Mouse (Mus musculus) erythroblast, embryonic 14.5 days (primary cell): ENCODE data around the gene Hemgn.

Source experiments
- GATA1 ChIP-seq: IDR thresholded peaks from 2 replicates; pipeline ENCODE4 v1.6.1; 2012; ENCODE audit warnings: low read length, inconsistent platforms, mixed read lengths
- TAL1 ChIP-seq: IDR thresholded peaks from 3 replicates; pipeline ENCODE4 v1.6.1; 2012; ENCODE audit warnings: low read length, inconsistent platforms, mixed read lengths

DNA sequence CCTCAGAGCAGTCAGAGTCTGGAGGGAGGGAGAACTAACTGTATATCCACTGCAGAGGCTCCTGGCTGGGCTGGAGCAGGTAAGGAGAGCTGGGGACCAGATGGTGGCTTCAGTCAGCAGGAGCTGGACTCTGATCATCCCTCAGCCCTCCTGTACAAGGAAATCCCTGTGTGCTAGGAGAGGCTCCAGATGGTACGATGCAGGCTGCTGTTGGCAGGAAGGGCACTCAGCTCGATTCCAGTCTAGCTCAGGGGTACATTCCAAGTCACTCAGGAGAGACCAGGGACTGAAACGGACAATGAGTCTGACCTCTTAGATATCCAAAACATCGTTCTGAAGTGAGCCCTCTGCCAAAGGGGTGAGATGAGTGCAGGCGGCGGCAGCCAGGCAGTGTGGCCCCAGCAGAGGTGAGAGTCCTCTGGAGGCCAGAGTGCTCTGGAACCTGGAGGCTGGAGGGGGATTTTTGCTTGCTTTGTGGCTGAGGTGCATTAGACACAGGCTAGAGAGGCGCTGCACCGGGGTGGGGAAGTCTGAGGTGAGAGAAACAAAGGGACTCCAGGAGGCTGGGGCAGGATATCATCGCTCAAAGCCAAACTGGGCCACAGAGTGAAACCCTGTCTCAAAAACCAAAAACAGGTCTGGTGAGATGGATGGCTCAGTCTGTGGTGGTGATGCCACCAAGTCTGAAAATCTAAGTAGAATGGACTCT is 32.1 kb upstream of the Hemgn start:
- TF ChIP-seq TAL1: no peak
- TF ChIP-seq GATA1: no peak
